Mouse (Mus musculus): ENCODE data around the gene Jsrp1.

Jsrp1 gene

GRCm38 (mm10) chr10:80813366-80813765 is at the start of gene Jsrp1:
Gene Jsrp1 (minus strand): TSS chr10:80813498.
- WGBS, result 86% methylated on average over 4 of the region's 4 CpGs

DNA sequence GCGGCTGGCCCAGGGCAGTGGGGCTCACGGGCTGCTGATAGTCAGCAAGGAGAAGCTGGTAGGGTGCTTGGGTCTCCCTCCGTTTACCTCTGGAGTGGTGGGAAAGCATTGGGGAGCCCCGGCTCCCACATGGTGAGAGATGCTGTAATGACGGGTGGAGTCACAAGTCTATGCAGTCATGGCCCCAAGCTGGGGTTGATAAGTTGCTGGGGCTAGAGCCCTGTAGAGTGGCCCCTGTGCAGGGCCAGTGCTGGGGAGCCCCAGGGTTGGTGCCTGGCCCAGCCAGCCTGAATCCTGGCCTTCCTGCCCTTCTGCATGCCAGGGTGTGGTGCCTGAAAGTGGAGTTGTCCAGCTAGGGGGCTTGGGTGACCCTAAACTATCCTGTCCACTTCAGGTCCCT is 49.0 kb upstream of the Jsrp1 start:
- 94% methylated on average over 5 of the region's 5 CpGs for WGBS

- WGBS, result 70% methylated on average over 7 of the region's 7 CpGs
These were observed 45.1 kb upstream of the Jsrp1 start for GRCm38 (mm10) chr10:80858350-80858935.

DNA sequence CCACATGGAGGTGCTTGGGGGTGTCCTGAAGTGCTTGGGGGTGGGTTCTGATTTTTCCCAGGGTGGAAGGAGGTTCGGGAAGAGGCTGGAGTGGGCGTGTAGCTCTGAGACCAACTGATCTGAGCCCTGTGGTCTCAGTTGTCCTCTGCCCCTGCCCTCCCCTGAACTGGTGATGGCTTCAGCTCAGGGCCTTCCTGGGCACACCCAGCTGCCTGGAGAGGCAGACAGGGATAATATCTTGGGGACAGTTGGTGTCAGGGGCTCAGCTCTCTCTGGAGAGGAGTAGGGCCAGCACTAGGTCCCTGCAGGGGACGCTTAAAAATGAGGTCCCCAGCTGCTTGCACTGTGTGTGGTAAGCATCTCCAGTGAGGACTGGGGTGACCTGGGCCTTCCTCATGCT is 44.5 kb upstream of the Jsrp1 start:
- WGBS, result 53% methylated on average over 3 of the region's 3 CpGs

- WGBS, result 55% methylated on average over 8 of the region's 8 CpGs
These were observed 44.1 kb upstream of the Jsrp1 start for GRCm38 (mm10) chr10:80857386-80857785.

DNA sequence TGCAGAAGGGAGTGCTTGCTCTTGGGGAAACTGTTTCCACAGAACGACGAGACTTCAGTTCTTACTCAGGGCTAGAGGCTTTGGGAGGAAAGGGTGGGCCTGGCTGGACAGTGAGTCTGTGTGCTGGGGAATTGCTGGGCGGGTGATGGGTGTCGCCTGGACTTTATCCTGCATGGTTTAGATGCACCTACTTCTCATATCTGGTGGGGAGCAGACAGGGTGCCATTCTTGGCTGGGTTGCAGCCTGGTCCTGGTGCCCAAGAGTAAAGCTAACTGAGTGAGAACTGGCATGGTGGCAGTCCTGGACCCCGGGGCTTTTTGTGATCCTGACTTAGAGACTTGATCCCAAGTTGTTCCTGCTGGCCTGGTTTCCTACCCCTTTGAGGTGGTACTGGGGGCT is 43.6 kb upstream of the Jsrp1 start:
- WGBS, result 69% methylated on average over 5 of the region's 5 CpGs

DNA sequence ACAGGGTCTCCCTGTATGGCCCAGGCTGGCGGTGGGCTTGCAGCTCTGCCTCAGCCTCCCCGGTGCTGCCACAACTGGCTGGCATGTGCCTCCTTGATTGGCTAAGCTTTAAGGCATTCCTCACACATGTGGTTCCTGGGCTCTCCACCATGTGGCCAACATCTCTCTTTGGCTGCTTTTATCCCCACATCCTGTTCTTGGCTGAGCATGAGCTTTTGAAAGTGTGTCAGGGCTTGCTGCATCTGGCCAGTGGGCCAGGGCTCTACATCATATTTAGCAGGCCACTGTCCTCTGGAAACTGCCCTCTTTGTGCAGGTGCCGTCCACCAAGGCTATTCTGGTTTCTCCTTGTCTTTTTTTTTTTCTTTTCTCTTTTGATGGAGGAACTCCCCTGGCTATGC is 43.0 kb upstream of the Jsrp1 start:
- 33% methylated on average over 3 of the region's 3 CpGs for WGBS

- 8% methylated on average over 11 of the region's 11 CpGs for WGBS
These were observed 42.4 kb upstream of the Jsrp1 start for GRCm38 (mm10) chr10:80855749-80856073.

DNA sequence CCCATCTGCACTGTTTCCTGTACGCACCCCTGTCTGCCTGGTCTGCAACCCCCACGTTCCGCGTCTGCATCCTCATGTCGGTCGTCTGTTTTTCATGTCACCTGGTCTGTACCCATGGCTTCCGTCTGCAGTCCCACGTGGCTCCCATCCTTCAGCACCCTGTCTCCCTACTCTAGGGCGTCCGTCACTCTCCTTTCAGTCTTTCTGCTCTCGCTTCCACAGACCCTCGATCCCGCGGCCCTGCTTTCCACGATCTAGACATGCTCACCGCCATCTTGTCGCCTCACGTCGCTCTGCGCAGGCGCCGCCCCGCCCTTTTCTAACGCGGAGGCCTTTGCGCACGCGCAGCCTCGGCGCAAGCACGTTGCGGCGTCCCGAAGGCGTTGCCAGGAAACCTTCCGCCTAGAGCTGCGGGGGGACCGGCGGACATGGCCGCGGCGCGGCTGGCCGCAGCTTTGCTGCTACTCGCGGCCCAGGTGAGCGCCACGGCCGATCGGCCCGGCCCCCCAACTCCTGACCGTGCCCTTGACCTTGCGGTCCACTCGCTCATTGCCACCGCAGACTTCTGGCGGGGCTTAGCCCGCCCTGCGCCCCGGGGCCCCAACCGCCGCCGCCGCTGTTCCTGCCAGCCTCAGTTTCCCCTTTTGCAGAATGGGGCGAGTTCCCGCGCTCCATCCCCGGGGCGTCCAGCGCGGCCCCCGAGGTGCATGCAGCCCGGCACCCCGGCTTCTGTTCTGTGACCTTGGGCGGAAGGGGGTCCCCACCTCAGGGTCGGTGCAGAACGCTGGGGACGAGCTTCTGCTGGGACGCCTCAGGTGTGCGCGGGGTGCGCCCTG is 41.8 kb upstream of the Jsrp1 start, which contains the start of the genes Lsm7 and Sppl2b:
Gene Lsm7 (minus strand): TSS at position 297 of the 836 bp plus-strand sequence.
Gene Sppl2b (plus strand): TSS at position 363 of the 836 bp plus-strand sequence.
- WGBS, result under 1% methylated on average over 81 of the region's 81 CpGs

DNA sequence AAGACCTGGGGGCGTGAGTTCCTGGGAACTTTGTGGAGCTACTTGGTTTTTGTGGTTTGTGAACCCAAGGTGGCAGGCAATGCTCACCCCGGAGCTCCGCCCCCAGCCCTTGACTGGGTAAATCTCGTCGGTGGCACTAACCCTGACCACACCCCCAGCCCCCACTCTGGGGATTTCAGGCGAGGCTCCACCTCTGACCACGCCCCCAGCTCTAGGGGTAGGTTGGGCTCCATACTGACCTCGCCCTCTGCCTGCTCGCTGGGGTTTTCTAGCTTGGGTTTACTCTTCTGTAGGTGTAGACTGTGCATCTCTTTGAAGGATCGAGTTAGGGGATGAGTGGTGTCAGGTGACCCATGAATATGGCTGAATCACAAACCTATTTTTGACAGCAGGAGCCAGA is 35.3 kb upstream of the Jsrp1 start:
- 20% methylated on average over 10 of the region's 10 CpGs for WGBS

DNA sequence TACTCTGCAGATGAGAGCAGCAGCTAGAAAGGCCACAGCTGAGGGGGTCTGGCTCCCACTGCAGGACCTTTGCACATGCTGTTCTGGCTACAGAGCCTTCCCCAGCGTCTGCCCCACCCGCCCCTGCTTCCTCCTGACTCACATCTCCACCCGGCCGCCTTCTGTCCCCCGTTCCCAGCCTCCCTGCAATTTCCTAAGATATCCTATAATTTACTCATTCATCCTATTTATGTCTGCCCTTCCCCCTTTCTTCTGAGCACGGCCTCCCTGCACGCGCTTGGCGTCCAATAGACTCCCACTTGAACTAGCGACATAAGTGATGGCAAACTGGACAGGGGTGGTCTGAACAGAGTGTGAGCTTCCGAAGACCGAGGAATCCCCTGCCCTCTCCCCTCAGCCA is 32.4 kb upstream of the Jsrp1 start:
- 36% methylated on average over 12 of the region's 12 CpGs for WGBS

DNA sequence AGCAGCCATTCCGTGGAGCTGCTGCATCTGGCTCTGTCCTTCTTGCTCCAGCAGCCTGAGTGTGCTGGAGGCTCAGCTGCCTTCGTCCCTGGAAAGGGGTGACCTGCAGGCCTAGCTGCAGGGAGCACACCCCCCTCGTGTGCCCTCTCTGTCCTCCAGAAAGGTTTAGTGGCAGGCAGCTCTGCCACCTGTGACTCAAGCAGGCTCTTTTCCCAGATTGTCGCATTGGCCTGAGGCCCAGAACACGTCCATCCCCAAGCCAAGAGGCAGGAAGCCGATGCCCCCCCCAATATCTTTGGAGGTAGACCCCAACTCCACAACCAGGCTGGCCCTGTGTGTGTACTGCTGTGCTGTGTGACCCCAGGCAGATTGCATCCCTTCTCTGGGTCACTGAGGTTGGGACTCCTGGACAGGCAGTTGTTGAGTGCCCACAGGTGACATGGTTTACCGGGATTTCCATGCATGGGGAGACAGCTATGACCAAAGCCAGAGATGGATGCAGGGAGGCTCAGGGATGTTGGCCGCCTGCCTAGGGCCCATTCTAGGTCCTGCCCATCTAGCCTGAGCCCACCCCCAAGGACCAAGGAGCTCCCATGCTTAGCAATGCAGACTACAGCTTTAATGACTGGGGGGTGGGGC is 31.9 kb upstream of the Jsrp1 start:
- 44% methylated on average over 8 of the region's 8 CpGs for WGBS

DNA sequence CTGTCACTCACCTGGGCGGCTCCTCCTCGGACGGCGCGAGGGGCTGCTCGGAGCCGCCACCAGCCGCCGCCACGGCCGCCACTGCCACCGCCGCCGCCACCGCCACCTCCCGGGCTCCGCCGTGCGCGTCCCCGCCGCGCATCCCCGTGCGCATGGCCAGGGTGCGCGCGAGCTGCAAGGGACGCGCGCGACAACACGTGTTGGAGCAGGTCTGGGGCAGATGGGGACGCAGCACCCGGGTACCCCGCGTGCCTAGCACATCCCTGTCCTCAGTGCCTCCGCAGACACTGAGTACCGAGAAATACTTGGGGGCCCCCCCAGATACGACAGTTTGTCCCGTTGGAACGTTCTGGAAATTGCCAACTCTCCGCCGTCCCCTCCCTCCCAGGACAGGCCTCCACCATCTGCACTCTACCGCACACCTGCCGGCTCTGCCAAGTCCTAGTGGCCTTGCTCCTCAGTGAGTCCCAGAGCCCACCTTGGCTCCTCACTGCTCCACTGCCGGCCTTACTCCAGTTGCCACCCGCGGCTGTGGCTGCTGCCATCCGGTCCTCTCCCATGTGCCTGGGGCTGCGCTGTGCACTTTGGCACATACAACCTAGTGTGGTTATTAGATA is 30.7 kb upstream of the Jsrp1 start, which contains the start of gene Lingo3:
Gene Lingo3 (minus strand): TSS at position 109 of the 617 bp plus-strand sequence.
- 2% methylated on average over 48 of the region's 51 CpGs for WGBS

DNA sequence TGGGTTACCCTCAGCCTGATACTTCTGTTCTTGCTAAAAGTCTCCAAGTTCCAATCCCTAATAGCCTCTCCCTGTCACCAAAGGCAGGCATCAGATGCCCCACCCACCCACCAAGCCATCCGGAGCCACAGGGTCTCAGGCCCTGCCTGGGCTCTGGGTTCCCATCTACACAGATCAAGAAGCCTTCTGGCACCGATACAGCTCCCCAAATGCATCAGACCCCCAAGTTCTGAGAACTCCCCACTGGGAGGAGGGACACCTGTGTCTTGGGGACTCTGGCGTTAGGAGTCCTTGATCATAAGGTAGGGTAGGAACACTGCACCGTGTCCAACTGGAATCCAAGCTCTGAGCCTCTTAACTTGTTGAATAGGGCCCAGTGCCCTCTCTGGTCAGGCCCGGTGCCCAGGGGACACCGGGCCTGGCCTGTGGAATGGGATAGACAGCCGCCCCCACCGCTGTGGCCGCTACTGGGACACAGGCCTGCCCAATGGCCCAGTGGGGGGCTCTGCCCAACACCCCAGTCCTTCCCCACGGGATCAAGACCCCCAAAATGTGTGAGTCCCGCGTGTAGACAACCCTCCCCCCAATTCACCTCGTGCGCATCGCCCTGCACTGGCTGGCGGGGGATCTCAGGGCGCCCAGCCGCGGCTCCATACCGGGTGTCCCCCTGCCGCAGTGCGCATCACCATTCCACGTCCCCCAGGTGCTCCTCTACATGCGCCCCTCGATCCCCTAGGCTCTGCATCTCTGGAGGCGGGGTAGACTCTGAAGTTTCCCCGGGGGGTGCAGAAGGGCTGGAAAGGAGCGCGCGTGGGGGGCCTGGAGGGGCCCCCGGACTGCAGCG is 30.0 kb upstream of the Jsrp1 start:
- WGBS, result 4% methylated on average over 27 of the region's 32 CpGs

- WGBS, result 58% methylated on average over 15 of the region's 15 CpGs
These were observed 29.0 kb upstream of the Jsrp1 start for GRCm38 (mm10) chr10:80842334-80842733.

DNA sequence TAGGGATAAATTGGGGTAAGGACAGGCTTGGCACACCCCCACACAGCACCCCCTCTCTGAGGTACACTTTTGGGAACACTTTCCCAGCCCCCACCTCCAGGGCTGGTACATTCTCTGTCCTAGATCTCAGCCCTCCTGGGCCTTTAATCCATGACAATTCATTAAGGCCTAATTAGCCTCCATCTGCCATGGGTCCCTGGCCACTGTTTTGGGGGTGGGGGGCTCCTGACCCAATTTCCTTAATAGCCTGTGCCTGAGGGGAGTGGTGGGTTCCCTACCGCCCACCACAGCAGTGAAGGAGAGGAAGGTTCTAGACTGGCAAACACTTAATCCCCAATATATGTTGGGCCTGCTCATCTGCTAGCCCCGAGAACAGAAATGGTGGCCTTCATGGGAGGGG is 28.4 kb upstream of the Jsrp1 start:
- WGBS, result 68% methylated on average over 2 of the region's 2 CpGs

GRCm38 (mm10) chr10:80839848-80840247 is 26.6 kb upstream of the Jsrp1 start:
- WGBS, result 63% methylated on average over 6 of the region's 6 CpGs

- WGBS, result 76% methylated on average over 2 of the region's 2 CpGs
These were observed 25.1 kb upstream of the Jsrp1 start for GRCm38 (mm10) chr10:80838346-80838912.

- WGBS, result 72% methylated on average over 2 of the region's 2 CpGs
These were observed 24.5 kb upstream of the Jsrp1 start for GRCm38 (mm10) chr10:80837827-80838226.

GRCm38 (mm10) chr10:80836949-80837379 is 23.7 kb upstream of the Jsrp1 start:
- 35% methylated on average over 7 of the region's 7 CpGs for WGBS

DNA sequence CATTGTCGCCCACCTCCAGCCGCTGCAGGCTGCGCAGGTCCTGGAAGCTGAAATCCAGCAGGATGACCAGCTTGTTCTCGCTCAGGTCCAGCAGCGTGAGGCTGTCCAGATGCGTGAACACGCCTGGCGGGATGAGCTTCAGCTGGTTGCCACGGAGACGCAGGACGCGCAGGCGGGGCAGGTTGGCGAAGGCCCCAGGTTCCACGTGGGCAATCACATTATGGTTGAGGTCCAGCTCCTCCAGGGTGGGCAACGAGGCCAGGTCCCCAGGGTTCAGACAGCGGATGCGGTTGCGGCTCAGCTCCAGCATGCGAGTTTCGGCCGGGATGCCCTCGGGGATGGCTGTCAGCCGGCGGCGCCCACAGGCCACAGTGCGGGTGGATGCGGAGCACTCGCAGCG is 22.3 kb upstream of the Jsrp1 start:
- 68% methylated on average over 30 of the region's 30 CpGs for whole genome bisulfite sequencing

All from cerebral cortex, adult 2 months (tissue).